Comparison of ENCODE assay signal across 8 mouse cellular contexts in genomic region chr11:97310895-97311631, GRCm38 (mm10). TPM values are rescaled to one million over a fixed set of nuclear protein-coding genes. Genes with fewer than 3 reads are reported as not detected.
A peak's percentile ranks its signal among the peaks of the same experiment; 100 is the strongest.
DNase-seq lines count a peak whose midpoint lies in the region; ATAC-seq and TF ChIP-seq lines count a peak whose summit lies in the region.

No protein-coding gene starts in this region.

- H3K27me3 ChIP-seq in heart, postnatal 0 days (ENCODE audit: control insufficient read depth, insufficient read depth, low read length) = no peaks in the 10 kb centered on the region
- no peaks in the 10 kb centered on the region for H3K27me3 ChIP-seq in limb, embryonic 14.5 days (ENCODE audit: control insufficient read depth, insufficient read depth, low read length)

- peak overlapping the region; percentile 73 for H3K27ac ChIP-seq in layer of hippocampus, adult 2 months
- peak overlapping the region; percentile 40 for H3K27ac ChIP-seq in heart, postnatal 0 days (ENCODE audit: low read depth)
- peak overlapping the region; percentile 75 for H3K27ac ChIP-seq in limb, embryonic 14.5 days (replicated peaks; ENCODE audit: low read depth, low read length)

- TF ChIP-seq POLR2A in limb, embryonic 14.5 days (IDR thresholded peaks at IDR 0.05; ENCODE audit: borderline replicate concordance, extremely low read depth, insufficient read depth, insufficient read length) = no peak

- peak; percentile 65 for TF ChIP-seq CTCF in layer of hippocampus, adult 2 months (conservative IDR thresholded peaks at IDR 0.05)
- TF ChIP-seq CTCF in heart, postnatal 0 days (IDR thresholded peaks at IDR 0.05; ENCODE audit: low read depth) = peak; percentile 28

- H3K36me3 ChIP-seq in heart, postnatal 0 days (replicated peaks; ENCODE audit: control insufficient read depth, insufficient read depth, low read length) = no peaks in the 10 kb centered on the region
- H3K36me3 ChIP-seq in limb, embryonic 14.5 days (ENCODE audit: control insufficient read depth, insufficient read depth, low read length) = no peaks in the 10 kb centered on the region

- WGBS in heart, postnatal 0 days = 2% methylated on average over 18 of the region's 18 CpGs
- WGBS in limb, embryonic 14.5 days = 4% methylated on average over 18 of the region's 18 CpGs

- no peaks in the 10 kb centered on the region for H3K9me3 ChIP-seq in heart, postnatal 0 days (replicated peaks; ENCODE audit: control insufficient read depth, low read length)
- no peaks in the 10 kb centered on the region for H3K9me3 ChIP-seq in limb, embryonic 14.5 days (ENCODE audit: control insufficient read depth, low read length)

- peak overlapping the region; percentile 10 for H3K4me3 ChIP-seq in layer of hippocampus, adult 2 months
- H3K4me3 ChIP-seq in heart, postnatal 0 days (ENCODE audit: low read depth, low read length) = peak overlapping the region; percentile 53
- peak overlapping the region; percentile 42 for H3K4me3 ChIP-seq in limb, embryonic 14.5 days (replicated peaks; ENCODE audit: low read length)

- no peak for DNase-seq in layer of hippocampus, adult 2 months (ENCODE audit: low spot score in 2 of 2)
- DNase-seq in layer of hippocampus, adult 8-10 months (ENCODE audit: low spot score in 2 of 2) = no peak
- peak; percentile 81 for DNase-seq in embryo, embryonic 11 days
- DNase-seq in heart, postnatal 0 days (ENCODE audit: low spot score) = peak; percentile 59
- peak; percentile 70 for DNase-seq in limb, embryonic 14.5 days (ENCODE audit: low spot score)
- DNase-seq in neural tube, embryonic 10.5 days (ENCODE audit: extremely low spot score, low spot score) = peak; percentile 55
- no peak for DNase-seq in thymus, adult 18-20 months
- no peak for DNase-seq in left cerebral cortex, adult 9 months (ENCODE audit: low spot score in 2 of 2)

- no peak for TF ChIP-seq EP300 in heart, postnatal 0 days (IDR thresholded peaks at IDR 0.05; ENCODE audit: low read depth)

- peak overlapping the region; percentile 83 for H3K4me2 ChIP-seq in heart, postnatal 0 days (ENCODE audit: low read depth, low read length)
- peak overlapping the region; percentile 70 for H3K4me2 ChIP-seq in limb, embryonic 14.5 days (replicated peaks; ENCODE audit: low read depth, low read length, severe bottlenecking)

- H3K4me1 ChIP-seq in heart, postnatal 0 days (ENCODE audit: control insufficient read depth, insufficient read depth) = peaks cover 17% of the 10 kb centered on the region
- H3K4me1 ChIP-seq in limb, embryonic 14.5 days (ENCODE audit: control insufficient read depth, insufficient read depth, low read length) = peaks cover 13% of the 10 kb centered on the region

- no peak for ATAC-seq in heart, postnatal 0 days (ENCODE audit: insufficient read depth, low read depth)
- ATAC-seq in limb, embryonic 14.5 days (ENCODE audit: low FRiP score, low read depth) = no peak

- peak overlapping the region; percentile 49; the same call in 1 of the 2 replicates for H3K9ac ChIP-seq in heart, postnatal 0 days (replicated peaks; ENCODE audit: low read depth, low read length)
- H3K9ac ChIP-seq in limb, embryonic 14.5 days (ENCODE audit: low read depth, low read length, severe bottlenecking) = peak overlapping the region; percentile 46

RNA-seq across cellular contexts. Expression of gene Mrpl45, which starts 4.5 kb away (rescaled TPM):
- 10 to 100 TPM; 24.9 to 30.3 TPM for total RNA-seq in layer of hippocampus, adult 2 months (2021)
- total RNA-seq in layer of hippocampus, adult 8-10 months (2022) = 10 to 100 TPM; 23.1 to 32.2 (median 27.4) TPM
- 41.8 and 48.8 TPM in 2 replicates for total RNA-seq in heart, postnatal 0 days (2014; rRNA removed; ENCODE audit: low replicate concordance)
- 60.3 and 64.6 TPM in 2 replicates for polyA plus RNA-seq in heart, postnatal 0 days (2015; fragmentation: Nextera tagmentation; extraction: Ambion mirVana)
- polyA plus RNA-seq in limb, embryonic 14.5 days (2012; rRNA removed) = 20.3 and 22.7 TPM in 2 replicates
- polyA plus RNA-seq in limb, embryonic 14.5 days (2014; fragmentation: Nextera tagmentation; extraction: Ambion mirVana) = 42.4 and 42.8 TPM in 2 replicates

RNA-seq across cellular contexts. Expression of gene Npepps, which starts 30.6 kb away (rescaled TPM):
- total RNA-seq in layer of hippocampus, adult 2 months (2021) = 100 to 1,000 TPM; 142 to 151 TPM
- 100 to 1,000 TPM; 142 to 161 (median 151) TPM for total RNA-seq in layer of hippocampus, adult 8-10 months (2022)
- total RNA-seq in heart, postnatal 0 days (2014; rRNA removed; ENCODE audit: low replicate concordance) = 28.1 and 45.8 TPM in 2 replicates
- polyA plus RNA-seq in heart, postnatal 0 days (2015; fragmentation: Nextera tagmentation; extraction: Ambion mirVana) = 54.8 and 56.0 TPM in 2 replicates
- polyA plus RNA-seq in limb, embryonic 14.5 days (2012; rRNA removed) = 54.6 and 63.5 TPM in 2 replicates
- 73.9 and 83.6 TPM in 2 replicates for polyA plus RNA-seq in limb, embryonic 14.5 days (2014; fragmentation: Nextera tagmentation; extraction: Ambion mirVana)

RNA-seq across cellular contexts. Expression of gene Gpr179, which starts 40.8 kb away (rescaled TPM):
- under 1 TPM; 0.20 to 0.33 TPM for total RNA-seq in layer of hippocampus, adult 2 months (2021)
- under 1 TPM; 0.14 to 0.59 (median 0.34) TPM for total RNA-seq in layer of hippocampus, adult 8-10 months (2022)
- total RNA-seq in heart, postnatal 0 days (2014; rRNA removed; ENCODE audit: low replicate concordance) = 0.12 TPM in 1 of 2 replicates, not detected in the other
- polyA plus RNA-seq in heart, postnatal 0 days (2015; fragmentation: Nextera tagmentation; extraction: Ambion mirVana) = not detected in 2 replicates
- 0.08 and 0.09 TPM in 2 replicates for polyA plus RNA-seq in limb, embryonic 14.5 days (2012; rRNA removed)
- polyA plus RNA-seq in limb, embryonic 14.5 days (2014; fragmentation: Nextera tagmentation; extraction: Ambion mirVana) = 0.07 TPM in 2 replicates

RNA-seq across cellular contexts. Expression of gene Socs7, which starts 51.3 kb away (rescaled TPM):
- 10 to 100 TPM; 79.5 to 79.7 TPM for total RNA-seq in layer of hippocampus, adult 2 months (2021)
- 10 to 100 TPM; 71.5 to 89.3 (median 79.6) TPM for total RNA-seq in layer of hippocampus, adult 8-10 months (2022)
- 15.4 and 20.7 TPM in 2 replicates for total RNA-seq in heart, postnatal 0 days (2014; rRNA removed; ENCODE audit: low replicate concordance)
- 1.6 and 2.1 TPM in 2 replicates for polyA plus RNA-seq in heart, postnatal 0 days (2015; fragmentation: Nextera tagmentation; extraction: Ambion mirVana)
- polyA plus RNA-seq in limb, embryonic 14.5 days (2012; rRNA removed) = 13.7 and 14.1 TPM in 2 replicates
- polyA plus RNA-seq in limb, embryonic 14.5 days (2014; fragmentation: Nextera tagmentation; extraction: Ambion mirVana) = 2.6 and 3.0 TPM in 2 replicates

Comparison
In these comparisons a context has a peak if more than half of its experiments do, and no peak if none do; other contexts are left out.
1. DNase-seq: peak in embryo, embryonic 11 days (single experiment), heart, postnatal 0 days (single experiment), limb, embryonic 14.5 days (single experiment) and neural tube, embryonic 10.5 days (single experiment); none in layer of hippocampus, adult 2 months (0 of 2), layer of hippocampus, adult 8-10 months (0 of 2), thymus, adult 18-20 months (0 of 2) and left cerebral cortex, adult 9 months (0 of 2).
2. Peak in every context shown above with its lines, with median percentiles within 50 percentile points of each other: H3K27ac ChIP-seq and H3K4me3 ChIP-seq.